Mouse (Mus musculus): ENCODE results near the gene Btf3l4. TPM values are rescaled to one million over a fixed set of nuclear protein-coding genes. Genes with fewer than 3 reads are reported as not detected.

Btf3l4 gene
- 219 TPM for polyA plus RNA-seq (2014; fragmentation: Illumina TruSeq; extraction: RNeasy Lipid Tissue Mini Kit (QIAGEN cat#74804); ENCODE audit: low read depth, low replicate concordance)

GRCm38 (mm10) chr4:108832916-108833827 lies at the start of gene Btf3l4:
Btf3l4 (minus strand) TSS chr4:108833614.

GRCm38 (mm10) chr4:108878963-108879822 lies 45.8 kb upstream of the Btf3l4 start, which contains the start of gene Rab3b:
Rab3b (plus strand) TSS chr4:108879063.

GRCm38 (mm10) chr4:108848505-108848848 lies 15.1 kb upstream of the Btf3l4 start, which contains the start of gene A730015C16Rik:
A730015C16Rik (minus strand) TSS chr4:108848619.

GRCm38 (mm10) chr4:108847715-108848504 lies 14.5 kb upstream of the Btf3l4 start, which contains the start of gene Kti12:
Kti12 (plus strand) TSS chr4:108847785.

GRCm38 (mm10) chr4:108834115-108834970 lies 929 bp upstream of the Btf3l4 start, which contains the start of gene Txndc12:
Txndc12 (plus strand) TSS chr4:108834601.

GRCm38 (mm10) chr4:108780057-108780863 lies 53.2 kb downstream of the Btf3l4 start, which contains the start of gene Zfyve9:
Zfyve9 (minus strand) TSS chr4:108780798.

Other genes starting within 250 kb of the Btf3l4 start
- 64.3 TPM for gene Cc2d1b, start 213.7 kb downstream of the Btf3l4 start, polyA plus RNA-seq (2014; fragmentation: Illumina TruSeq; extraction: RNeasy Lipid Tissue Mini Kit (QIAGEN cat#74804); ENCODE audit: low read depth, low replicate concordance)
- 1.7 TPM for gene 3110021N24Rik, start 114.0 kb downstream of the Btf3l4 start, polyA plus RNA-seq (2014; fragmentation: Illumina TruSeq; extraction: RNeasy Lipid Tissue Mini Kit (QIAGEN cat#74804); ENCODE audit: low read depth, low replicate concordance)
- gene Zfyve9, start 52.8 kb downstream of the Btf3l4 start, polyA plus RNA-seq (2014; fragmentation: Illumina TruSeq; extraction: RNeasy Lipid Tissue Mini Kit (QIAGEN cat#74804); ENCODE audit: low read depth, low replicate concordance) = 28.0 TPM
- 47.0 TPM for gene Txndc12, start 987 bp upstream of the Btf3l4 start, polyA plus RNA-seq (2014; fragmentation: Illumina TruSeq; extraction: RNeasy Lipid Tissue Mini Kit (QIAGEN cat#74804); ENCODE audit: low read depth, low replicate concordance)
- 15.6 TPM for gene Kti12, start 14.2 kb upstream of the Btf3l4 start, polyA plus RNA-seq (2014; fragmentation: Illumina TruSeq; extraction: RNeasy Lipid Tissue Mini Kit (QIAGEN cat#74804); ENCODE audit: low read depth, low replicate concordance)
- gene A730015C16Rik, start 15.0 kb upstream of the Btf3l4 start, polyA plus RNA-seq (2014; fragmentation: Illumina TruSeq; extraction: RNeasy Lipid Tissue Mini Kit (QIAGEN cat#74804); ENCODE audit: low read depth, low replicate concordance) = not detected
- 3.9 TPM for gene Rab3b, start 45.4 kb upstream of the Btf3l4 start, polyA plus RNA-seq (2014; fragmentation: Illumina TruSeq; extraction: RNeasy Lipid Tissue Mini Kit (QIAGEN cat#74804); ENCODE audit: low read depth, low replicate concordance)
- 368 TPM for gene Nrd1, start 167.0 kb upstream of the Btf3l4 start, polyA plus RNA-seq (2014; fragmentation: Illumina TruSeq; extraction: RNeasy Lipid Tissue Mini Kit (QIAGEN cat#74804); ENCODE audit: low read depth, low replicate concordance)

All from sigmoid colon, adult 10 weeks (tissue).